Mouse (Mus musculus) midbrain, embryonic 16.5 days (tissue): Measurements from ENCODE around the gene Ddt. TPM values are rescaled to one million over a fixed set of nuclear protein-coding genes. Genes with fewer than 3 reads are reported as not detected.

Experiments used
- ATAC-seq: fragments of 200-750 bp; cut with Nextera tagmentation; 2 replicates; pipeline ENCODE4 v1.8.0; 2017; ENCODE audit warnings: moderate TSS enrichment
- H3K27ac ChIP-seq: fragments of 300-500 bp; sonication (generic); 2 replicates; pipeline ENCODE4 v1.5.1; 2014; ENCODE audit warnings: mild to moderate bottlenecking, low read length, mixed read lengths
- H3K27me3 ChIP-seq: fragments of 300-500 bp; sonication (generic); 2 replicates; pipeline ENCODE4 v1.6.1; 2014; ENCODE audit warnings: low read depth, low read length, mixed read lengths; ENCODE audit not compliant: control insufficient read depth, insufficient read depth
- H3K36me3 ChIP-seq: fragments of 300-500 bp; sonication (generic); 2 replicates; pipeline ENCODE4 v1.6.1; 2014; ENCODE audit warnings: mild to moderate bottlenecking, low read length, moderate library complexity, mixed read lengths; ENCODE audit not compliant: control insufficient read depth, insufficient read depth
- H3K4me1 ChIP-seq: fragments of 300-500 bp; sonication (generic); 2 replicates; pipeline ENCODE4 v1.6.1; 2014; ENCODE audit warnings: mild to moderate bottlenecking, low read length, mixed read lengths; ENCODE audit not compliant: control insufficient read depth, insufficient read depth
- H3K4me2 ChIP-seq: fragments of 300-500 bp; sonication (generic); 2 replicates; pipeline ENCODE4 v1.6.1; 2014; ENCODE audit warnings: mild to moderate bottlenecking, low read length, mixed read lengths
- H3K4me3 ChIP-seq: fragments of 300-500 bp; sonication (generic); 2 replicates; pipeline ENCODE4 v1.5.1; 2014; ENCODE audit warnings: low read depth, mild to moderate bottlenecking, low read length, moderate library complexity, mixed read lengths
- H3K9ac ChIP-seq: fragments of 300-500 bp; sonication (generic); 2 replicates; pipeline ENCODE4 v1.6.1; 2014; ENCODE audit warnings: low read depth, low read length, mixed read lengths
- H3K9me3 ChIP-seq: fragments of 300-500 bp; sonication (generic); replicated peaks from 2 replicates; pipeline ENCODE4 v1.6.1; 2014; ENCODE audit warnings: mild to moderate bottlenecking, low read length, mixed read lengths; ENCODE audit not compliant: control insufficient read depth, poor library complexity, severe bottlenecking
- WGBS: fragments of 180-500 bp; shearing (Covaris S2); extraction: QIAGEN DNeasy Blood & Tissue Kit; methylation state at CpG from one replicate; pipeline ENCODE4 v1.1.7; 2014; 5-methylcytosine and 5-hydroxymethylcytosine counted together
- polyA plus RNA-seq: library from polyadenylated mRNA; unstranded; fragments of >200 nt; fragmentation: Nextera tagmentation; extraction: Ambion mirVana; gene quantifications from 2 replicates; pipeline ENCODE4 v1.2.1, GENCODE M21; 2015

Ddt gene
- polyA plus RNA-seq, 1 experiment from 2014 or later: 77.0 TPM

- Histone ChIP-seq H3K9me3 (no peaks in the 10 kb centered on the region), H3K4me3 (no peak overlapping the region), H3K4me1 (peaks cover 22% of the 10 kb centered on the region), H3K27me3 (no peaks in the 10 kb centered on the region), H3K4me2 (peak overlapping the region; percentile 51; the same call in 1 of the 2 replicates), H3K27ac (no peak overlapping the region), H3K36me3 (no peaks in the 10 kb centered on the region; the same call in 1 of the 2 replicates), H3K9ac (0 out of 2 replicates have a peak overlapping the region, but pooled peaks have one; percentile 10)
- ATAC-seq: no peak
- 95% methylated on average over 3 of the region's 3 CpGs for WGBS
Measured at GRCm38 (mm10) chr10:75762413-75762812, 10.8 kb downstream of the Ddt start.

- no peaks in the 10 kb centered on the region for H3K9me3 ChIP-seq
- 96% methylated on average over 3 of the region's 3 CpGs for WGBS
- H3K4me3 ChIP-seq: no peak overlapping the region
- no peak for ATAC-seq
- no peak overlapping the region for H3K4me2 ChIP-seq
- H3K4me1 ChIP-seq: peaks cover 22% of the 10 kb centered on the region
- H3K27me3 ChIP-seq: no peaks in the 10 kb centered on the region
- no peaks in the 10 kb centered on the region; the same call in 1 of the 2 replicates for H3K36me3 ChIP-seq
- H3K27ac ChIP-seq: no peak overlapping the region
- H3K9ac ChIP-seq: no peak overlapping the region
Measured at GRCm38 (mm10) chr10:75760311-75760710, 12.9 kb downstream of the Ddt start.

DNA sequence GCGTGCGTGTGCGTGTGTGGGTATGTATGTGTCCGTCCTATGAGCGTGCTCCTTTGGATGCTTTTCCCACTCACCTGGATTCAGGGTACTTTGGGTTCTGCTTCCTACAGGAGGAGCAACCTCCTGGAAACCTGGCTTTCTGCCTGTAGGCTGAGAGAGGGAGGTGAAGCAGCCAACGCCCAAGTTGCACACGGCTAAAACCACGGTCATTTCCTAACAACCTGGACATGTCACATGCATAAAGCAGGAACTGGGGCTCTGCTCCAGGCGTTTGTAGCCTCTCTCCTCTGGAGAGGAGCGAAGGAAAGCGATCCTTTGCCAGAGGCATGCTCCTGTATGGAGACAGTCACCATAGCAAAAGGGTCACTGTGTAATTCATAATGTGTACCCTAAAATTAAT is 16.5 kb downstream of the Ddt start:
- H3K27ac ChIP-seq: no peak overlapping the region
- peaks cover 5% of the 10 kb centered on the region for H3K4me1 ChIP-seq
- H3K36me3 ChIP-seq: peaks cover 13% of the 10 kb centered on the region
- H3K9me3 ChIP-seq: no peaks in the 10 kb centered on the region
- H3K9ac ChIP-seq: no peak overlapping the region
- WGBS: 96% methylated on average over 11 of the region's 11 CpGs
- ATAC-seq: no peak
- no peak overlapping the region for H3K4me2 ChIP-seq
- no peaks in the 10 kb centered on the region for H3K27me3 ChIP-seq
- H3K4me3 ChIP-seq: no peak overlapping the region

GRCm38 (mm10) chr10:75744017-75744416 is 29.2 kb downstream of the Ddt start:
- Histone ChIP-seq H3K4me3 (no peak overlapping the region), H3K27me3 (no peaks in the 10 kb centered on the region), H3K36me3 (peaks cover 44% of the 10 kb centered on the region), H3K9ac (no peak overlapping the region; the same call in 1 of the 2 replicates), H3K27ac (no peak overlapping the region), H3K4me2 (no peak overlapping the region), H3K4me1 (no peaks in the 10 kb centered on the region), H3K9me3 (no peaks in the 10 kb centered on the region)
- 44% methylated on average over 3 of the region's 3 CpGs for WGBS
- ATAC-seq: peak; percentile 94

- WGBS: 88% methylated on average over 12 of the region's 12 CpGs
- ATAC-seq: no peak
- Histone ChIP-seq H3K27ac (no peak overlapping the region), H3K4me3 (no peak overlapping the region), H3K9ac (no peak overlapping the region), H3K9me3 (no peaks in the 10 kb centered on the region), H3K36me3 (peaks cover 49% of the 10 kb centered on the region), H3K4me1 (no peaks in the 10 kb centered on the region), H3K4me2 (no peak overlapping the region), H3K27me3 (no peaks in the 10 kb centered on the region)
Measured at GRCm38 (mm10) chr10:75743369-75743768, 29.8 kb downstream of the Ddt start.

DNA sequence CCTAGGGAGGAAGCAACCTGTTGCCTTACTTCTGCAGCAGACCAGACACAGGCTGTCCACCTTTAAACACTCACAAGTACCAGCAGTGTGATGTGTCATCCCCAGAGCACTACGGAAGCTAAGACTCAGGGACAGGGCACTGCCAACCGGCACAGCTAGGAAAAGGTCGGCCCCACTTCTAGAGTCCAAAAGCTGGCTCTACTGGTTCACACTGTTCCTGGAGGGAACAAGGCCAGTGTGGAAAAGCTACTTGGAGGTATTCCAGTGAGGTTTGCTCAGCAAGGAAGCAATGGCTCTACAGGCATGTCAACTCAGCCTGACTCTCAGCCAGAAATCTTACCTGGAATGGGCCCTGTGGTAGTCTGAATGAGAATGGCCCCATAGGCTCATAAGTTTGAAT is 32.3 kb downstream of the Ddt start:
- ATAC-seq: no peak
- 91% methylated on average over 3 of the region's 3 CpGs for WGBS
- no peaks in the 10 kb centered on the region for H3K9me3 ChIP-seq
- H3K4me2 ChIP-seq: no peak overlapping the region
- no peak overlapping the region for H3K27ac ChIP-seq
- no peaks in the 10 kb centered on the region for H3K4me1 ChIP-seq
- H3K27me3 ChIP-seq: no peaks in the 10 kb centered on the region
- H3K9ac ChIP-seq: no peak overlapping the region
- H3K4me3 ChIP-seq: no peak overlapping the region
- H3K36me3 ChIP-seq: peaks cover 50% of the 10 kb centered on the region

DNA sequence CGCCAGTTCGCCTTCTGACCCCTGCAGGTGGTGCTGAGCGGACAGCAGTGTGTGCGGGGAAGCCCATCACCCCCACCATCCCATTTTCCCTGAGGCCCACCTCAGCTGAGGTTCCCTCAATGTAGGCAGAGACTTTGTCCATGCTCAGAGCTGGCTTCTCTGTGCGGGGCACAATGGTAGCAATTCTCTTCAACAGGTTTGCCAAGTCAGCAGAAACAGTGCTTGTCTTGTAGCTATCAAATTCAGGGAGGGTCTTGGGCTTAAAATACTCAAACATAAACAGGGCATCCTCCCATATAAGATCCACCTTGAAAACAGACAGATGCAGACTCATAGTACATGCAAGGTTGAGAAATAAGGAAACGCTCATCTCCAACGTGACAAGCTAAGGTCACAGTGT is 47.8 kb downstream of the Ddt start:
- 86% methylated on average over 7 of the region's 7 CpGs for WGBS
- no peaks in the 10 kb centered on the region for H3K9me3 ChIP-seq
- H3K9ac ChIP-seq: no peak overlapping the region
- peaks cover 32% of the 10 kb centered on the region for H3K36me3 ChIP-seq
- H3K27ac ChIP-seq: no peak overlapping the region
- no peak overlapping the region for H3K4me3 ChIP-seq
- H3K27me3 ChIP-seq: no peaks in the 10 kb centered on the region
- no peak overlapping the region for H3K4me2 ChIP-seq
- no peaks in the 10 kb centered on the region for H3K4me1 ChIP-seq
- no peak for ATAC-seq

Other genes starting within 250 kb of the Ddt start
- 42.4 and 44.7 TPM in 2 replicates for gene Lrrc75b, start 213.1 kb downstream of the Ddt start, polyA plus RNA-seq
- 1.3 TPM in 2 replicates for gene Ggt1, start 211.8 kb downstream of the Ddt start, polyA plus RNA-seq
- gene Ggt5, start 184.1 kb downstream of the Ddt start, polyA plus RNA-seq: 2.1 and 2.5 TPM in 2 replicates
- gene Susd2, start 129.4 kb downstream of the Ddt start, polyA plus RNA-seq: 3.1 and 4.9 TPM in 2 replicates
- 32.7 and 36.1 TPM in 2 replicates for gene Cabin1, start 9.1 kb downstream of the Ddt start, polyA plus RNA-seq
- gene Gm20441, start 7.5 kb upstream of the Ddt start, polyA plus RNA-seq: not detected in 2 replicates
- gene Gstt3, start 8.0 kb upstream of the Ddt start, polyA plus RNA-seq: 0.53 and 1.4 TPM in 2 replicates
- gene Gstt1, start 25.2 kb upstream of the Ddt start, polyA plus RNA-seq: 18.7 and 20.3 TPM in 2 replicates
- not detected in 2 replicates for gene Gstt4, start 49.1 kb upstream of the Ddt start, polyA plus RNA-seq
- gene Gstt2, start 64.0 kb upstream of the Ddt start, polyA plus RNA-seq: 7.0 TPM in 2 replicates
- 1,399 and 1,460 TPM in 2 replicates for gene Mif, start 86.8 kb upstream of the Ddt start, polyA plus RNA-seq
- 1.1 and 1.4 TPM in 2 replicates for gene Derl3, start 120.0 kb upstream of the Ddt start, polyA plus RNA-seq
- 262 and 281 TPM in 2 replicates for gene Smarcb1, start 148.2 kb upstream of the Ddt start, polyA plus RNA-seq
- 72.1 and 93.2 TPM in 2 replicates for gene Chchd10, start 159.7 kb upstream of the Ddt start, polyA plus RNA-seq
- gene Mmp11, start 163.1 kb upstream of the Ddt start, polyA plus RNA-seq: 13.3 and 14.6 TPM in 2 replicates
- gene Gm867, start 167.3 kb upstream of the Ddt start, polyA plus RNA-seq: 0.92 and 1.0 TPM in 2 replicates
- 0.84 and 1.5 TPM in 2 replicates for gene Vpreb3, start 169.6 kb upstream of the Ddt start, polyA plus RNA-seq
- not detected in 2 replicates for gene Gm5134, start 181.1 kb upstream of the Ddt start, polyA plus RNA-seq